Mouse (Mus musculus) CD4-positive, CD25-positive, alpha-beta regulatory T cell (primary cell): Measurements from ENCODE around the gene Fam118b. TPM values are rescaled to one million over a fixed set of nuclear protein-coding genes. Genes with fewer than 3 reads are reported as not detected.

ENCODE experiments used
- polyA plus RNA-seq: library from polyadenylated mRNA; unstranded; fragments of 100-300 nt; shearing (Covaris generic); gene quantifications from one replicate; pipeline ENCODE4 v1.2.1, GENCODE M21; 2017

The Fam118b gene
- 62.0 TPM for polyA plus RNA-seq

DNA sequence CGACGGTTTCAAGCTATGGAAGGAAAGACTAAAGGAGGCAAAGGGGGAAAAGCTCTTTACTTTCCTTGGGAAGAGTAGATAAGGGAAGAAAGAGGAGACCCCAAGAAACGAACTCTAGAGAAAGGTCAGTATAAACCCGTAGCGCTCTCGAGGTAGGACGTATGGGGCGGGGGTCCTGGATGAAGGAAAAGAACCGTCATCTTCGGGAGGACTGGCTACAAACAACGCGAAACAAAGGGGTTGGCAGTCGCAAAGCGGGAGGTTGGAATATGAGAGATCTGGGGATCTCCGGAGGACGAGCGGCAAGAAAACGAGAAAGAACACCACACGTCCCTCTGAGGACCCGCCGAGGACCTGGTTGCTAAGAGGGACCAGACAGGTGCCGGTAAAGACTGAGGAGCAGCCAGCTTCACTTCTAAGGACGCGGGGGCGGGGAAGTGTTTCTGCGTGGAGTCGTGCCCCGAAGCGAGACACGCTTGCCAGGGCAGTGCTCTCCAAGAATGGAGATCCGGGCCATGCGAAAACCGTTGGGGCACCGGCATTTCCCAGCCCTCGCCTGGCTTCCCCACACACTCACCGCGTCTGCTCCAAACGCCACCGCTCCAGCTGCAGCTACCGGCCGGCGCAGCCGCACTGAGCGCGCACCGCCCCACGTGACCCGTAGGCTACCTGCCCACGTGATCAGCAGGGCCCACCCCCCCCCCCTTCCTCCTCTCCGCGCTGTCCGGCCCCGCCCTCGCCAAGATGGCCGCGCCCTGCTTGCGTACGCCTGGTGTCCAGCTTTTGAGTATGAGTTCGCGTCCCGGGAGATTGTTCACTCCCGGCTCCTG, at the start of gene Fam118b, which contains the start of gene Rpusd4:
TSS of gene Fam118b (minus strand) at position 660 of the 830 bp plus-strand sequence.
TSS of gene Rpusd4 (plus strand) at position 720 of the 830 bp plus-strand sequence.

DNA sequence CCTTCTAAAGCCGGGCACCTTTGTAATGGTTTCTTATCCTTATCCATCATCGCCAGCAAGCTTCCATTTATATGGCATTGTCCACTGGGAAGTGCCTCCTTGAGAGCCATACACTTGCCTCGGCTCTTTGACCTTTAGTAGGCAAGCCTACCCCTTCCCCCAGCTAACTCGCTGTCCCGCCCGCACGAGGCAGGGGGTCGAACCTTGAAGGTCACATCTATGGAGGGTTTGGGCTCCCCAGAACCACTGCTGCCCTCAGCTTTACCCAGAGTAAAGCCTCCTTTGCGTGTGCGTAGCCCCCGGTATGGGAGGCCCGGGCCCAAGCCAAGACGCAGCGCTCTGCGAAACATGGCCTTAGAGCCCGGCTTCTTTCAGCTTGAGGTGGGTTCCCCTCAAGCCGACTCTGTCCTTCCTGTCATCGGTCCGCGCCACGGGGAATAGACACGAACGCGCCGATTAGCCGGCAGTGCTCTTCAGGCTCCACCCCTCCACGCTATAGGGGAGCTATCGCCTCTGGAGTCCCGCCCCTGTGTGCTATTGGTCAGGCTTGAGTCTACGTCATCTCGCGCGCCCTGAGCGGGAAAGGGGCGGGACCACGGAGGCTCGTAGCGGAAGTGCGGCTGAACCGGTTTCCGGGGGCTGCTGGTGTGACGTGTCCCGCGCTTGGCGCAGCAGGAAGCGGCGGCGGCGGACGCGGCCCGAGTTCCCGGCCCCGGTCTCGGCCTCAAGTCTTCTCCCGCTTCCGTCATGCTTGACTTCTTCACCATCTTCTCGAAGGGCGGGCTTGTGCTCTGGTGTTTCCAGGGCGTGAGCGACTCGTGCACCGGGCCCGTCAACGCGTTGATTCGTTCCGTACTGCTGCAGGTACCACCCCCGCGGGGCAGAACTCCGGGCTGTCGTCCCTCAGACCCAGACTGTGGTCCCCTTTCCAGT, 56.8 kb downstream of the Fam118b start, which contains the start of gene Foxred1:
TSS of gene Foxred1 (minus strand) at position 514 of the 933 bp plus-strand sequence.

DNA sequence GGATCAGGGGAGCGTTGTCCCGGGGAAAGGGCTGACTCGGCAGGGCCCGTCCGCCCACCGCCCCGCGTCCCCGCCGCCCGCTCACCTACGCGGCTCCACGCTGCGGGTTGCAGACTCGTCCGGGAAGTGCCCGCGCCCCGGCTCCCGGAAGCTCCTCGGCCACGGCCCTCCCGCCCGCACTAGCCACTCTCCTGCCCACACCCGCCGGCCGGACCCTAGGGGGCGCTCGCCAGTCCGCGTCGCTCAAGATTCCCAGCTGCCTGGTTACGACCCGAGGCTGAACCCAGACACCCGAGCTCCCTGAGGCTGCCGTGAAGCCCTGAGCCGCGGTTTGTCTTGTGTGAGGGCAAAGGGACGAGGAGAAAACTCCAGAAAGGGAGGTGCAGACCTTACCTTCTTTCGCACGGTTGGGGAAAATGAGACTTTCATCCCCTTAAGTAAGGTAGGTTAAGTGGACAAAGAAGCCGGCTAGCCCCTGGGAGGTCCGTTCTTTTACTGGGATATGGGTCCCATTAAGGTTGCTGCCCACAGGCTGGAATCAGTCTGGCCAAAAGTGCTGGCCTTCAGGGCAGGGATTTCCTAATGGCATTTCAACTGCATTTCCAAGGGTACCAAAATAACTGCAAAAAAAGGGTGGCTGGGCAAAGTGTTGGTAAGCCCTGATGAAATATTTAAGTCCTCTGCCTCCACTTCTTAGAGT, 67.7 kb downstream of the Fam118b start, which contains the start of the genes Srpr and Tirap:
TSS of gene Srpr (plus strand) at position 404 of the 700 bp plus-strand sequence.
TSS of gene Tirap (minus strand) at position 520 of the 700 bp plus-strand sequence.

DNA sequence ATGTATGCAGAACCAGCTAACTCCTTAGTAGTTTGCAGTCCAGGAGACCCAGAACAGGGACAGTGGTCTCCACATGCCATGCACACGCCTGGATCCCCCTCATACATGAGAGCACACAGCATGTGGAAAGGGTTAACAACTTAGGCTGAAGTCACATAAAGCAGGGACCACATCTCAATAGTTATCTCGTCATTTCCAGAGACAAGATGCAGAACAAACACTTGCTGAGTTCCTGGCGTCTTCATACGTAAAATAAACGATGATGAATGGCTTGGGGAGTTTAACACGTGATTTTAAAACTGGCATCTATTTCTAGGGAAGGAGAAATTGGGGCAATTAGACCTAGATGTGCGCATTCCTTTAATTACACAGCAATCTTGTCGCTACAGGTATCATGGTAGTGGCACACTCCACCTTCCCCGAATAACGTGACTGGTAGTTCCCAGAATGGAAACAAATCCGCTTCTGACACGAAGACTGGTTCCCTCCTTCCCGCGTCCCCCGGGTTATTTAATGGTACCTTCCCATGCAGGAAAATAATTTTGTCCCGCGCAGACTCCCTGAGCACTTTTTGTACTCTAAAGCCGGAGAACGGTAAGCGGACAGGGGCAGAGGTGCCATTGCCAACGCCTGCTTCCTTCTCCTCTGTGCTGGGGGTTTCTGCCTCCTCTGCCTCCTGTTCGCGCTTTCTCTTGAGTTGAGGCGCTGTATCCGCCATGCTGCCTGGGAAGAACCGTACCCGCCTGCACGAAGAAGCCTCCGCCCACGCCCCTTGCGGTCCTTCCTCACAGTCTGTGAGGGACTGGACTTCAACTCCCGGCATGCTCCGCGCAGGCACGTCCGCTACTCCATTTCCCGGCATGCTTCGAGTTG, 92.1 kb downstream of the Fam118b start, which contains the start of gene Dcps:
TSS of gene Dcps (minus strand) at position 811 of the 873 bp plus-strand sequence.

Other genes starting within 250 kb of the Fam118b start
- gene St3gal4, start 148.5 kb downstream of the Fam118b start, polyA plus RNA-seq: 37.7 TPM
- 76.8 TPM for gene Dcps, start 91.7 kb downstream of the Fam118b start, polyA plus RNA-seq
- 108 TPM for gene Srpr, start 67.6 kb downstream of the Fam118b start, polyA plus RNA-seq
- gene Tirap, start 67.5 kb downstream of the Fam118b start, polyA plus RNA-seq: 4.3 TPM
- 51.3 TPM for gene Foxred1, start 56.8 kb downstream of the Fam118b start, polyA plus RNA-seq
- 45.0 TPM for gene Rpusd4, start 60 bp upstream of the Fam118b start, polyA plus RNA-seq
- gene Cdon, start 153.3 kb upstream of the Fam118b start, polyA plus RNA-seq: 5.9 TPM